Mouse (Mus musculus): ENCODE results near the gene Ucp2. TPM values are rescaled to one million over a fixed set of nuclear protein-coding genes. Genes with fewer than 3 reads are reported as not detected.

Ucp2 gene
- polyA plus RNA-seq, 1 experiment from 2014 or later: 126 TPM

- peaks cover 18% of the 10 kb centered on the region; the same call in 1 of the 2 replicates for H3K36me3 ChIP-seq
- DNase-seq (ENCODE audit: low spot score): no peak
- H3K4me3 ChIP-seq: no peak overlapping the region
- H3K9me3 ChIP-seq (replicated peaks): no peaks in the 10 kb centered on the region
- no peaks in the 10 kb centered on the region for H3K27me3 ChIP-seq (ENCODE audit: low read depth, poor library complexity, severe bottlenecking)
- 78% methylated on average over 5 of the region's 5 CpGs for WGBS
- no peak overlapping the region for H3K27ac ChIP-seq
- H3K4me1 ChIP-seq: no peaks in the 10 kb centered on the region
These were observed 57.3 kb downstream of the Ucp2 start for GRCm38 (mm10) chr7:100550338-100551007.

Other genes with a start within 250 kb of the Ucp2 start
- gene P4ha3, start 207.8 kb upstream of the Ucp2 start, polyA plus RNA-seq (2016; fragmentation: Nextera tagmentation; extraction: Ambion mirVana): 1.1 and 2.4 TPM in 2 replicates
- gene C2cd3, start 121.1 kb upstream of the Ucp2 start, polyA plus RNA-seq (2016; fragmentation: Nextera tagmentation; extraction: Ambion mirVana): 31.2 and 40.3 TPM in 2 replicates
- 79.1 and 84.2 TPM in 2 replicates for gene Ppme1, start 121.0 kb upstream of the Ucp2 start, polyA plus RNA-seq (2016; fragmentation: Nextera tagmentation; extraction: Ambion mirVana)
- not detected in 2 replicates for gene Ucp3, start 20.3 kb upstream of the Ucp2 start, polyA plus RNA-seq (2016; fragmentation: Nextera tagmentation; extraction: Ambion mirVana)
- gene Dnajb13, start 21.6 kb downstream of the Ucp2 start, polyA plus RNA-seq (2016; fragmentation: Nextera tagmentation; extraction: Ambion mirVana): 0.13 and 0.24 TPM in 2 replicates
- gene Coa4, start 43.7 kb downstream of the Ucp2 start, polyA plus RNA-seq (2016; fragmentation: Nextera tagmentation; extraction: Ambion mirVana): 19.3 and 21.3 TPM in 2 replicates
- gene Rab6a, start 114.1 kb downstream of the Ucp2 start, polyA plus RNA-seq (2016; fragmentation: Nextera tagmentation; extraction: Ambion mirVana): 81.9 and 92.3 TPM in 2 replicates
- gene Mrpl48, start 115.0 kb downstream of the Ucp2 start, polyA plus RNA-seq (2016; fragmentation: Nextera tagmentation; extraction: Ambion mirVana): 57.3 and 59.5 TPM in 2 replicates
- gene Plekhb1, start 169.1 kb downstream of the Ucp2 start, polyA plus RNA-seq (2016; fragmentation: Nextera tagmentation; extraction: Ambion mirVana): 0.83 and 1.5 TPM in 2 replicates
- gene Fam168a, start 213.3 kb downstream of the Ucp2 start, polyA plus RNA-seq (2016; fragmentation: Nextera tagmentation; extraction: Ambion mirVana): 29.6 and 39.6 TPM in 2 replicates